Mouse (Mus musculus): ENCODE measurements at regions not wholly inside any gene's neighbourhood (a gene's known extent, or its start where the extent isn't known, plus 50 kb on each side); places are given as distances from the start of the nearest gene placed in this dataset.

- TF ChIP-seq CTCF (IDR thresholded peaks at IDR 0.05; ENCODE audit: low read depth, low read length) (no peak), EP300 (IDR thresholded peaks at IDR 0.05; ENCODE audit: insufficient read depth, low read depth, low read length) (no peak)
Observed at GRCm38 (mm10) chr7:47691121-47691520, 89.9 kb upstream of the Mrgpra3 start.
